Mouse (Mus musculus) kidney, embryonic 16.5 days (tissue): ENCODE measurements around the gene Nkapd1. TPM values are rescaled to one million over a fixed set of nuclear protein-coding genes. Genes with fewer than 3 reads are reported as not detected.
"Not testable (repeated sequence)": the region's sequence is repeated elsewhere in the genome, so short reads cannot be mapped to it uniquely, and the experiment has no call there.

ENCODE experiments used
- ATAC-seq: fragments of 200-750 bp; cut with Nextera tagmentation; 2 replicates; pipeline ENCODE4 v1.8.0; 2017; ENCODE audit warnings: moderate TSS enrichment; ENCODE audit not compliant: low FRiP score, low TSS enrichment
- H3K27ac ChIP-seq: fragments of 300-500 bp; sonication (generic); 2 replicates; pipeline ENCODE4 v1.5.1; 2014; ENCODE audit warnings: low read length
- H3K27me3 ChIP-seq: fragments of 300-500 bp; sonication (generic); 2 replicates; pipeline ENCODE4 v1.6.1; 2014; ENCODE audit warnings: low read length, control low read depth, mixed read lengths; ENCODE audit not compliant: insufficient read depth
- H3K36me3 ChIP-seq: fragments of 300-500 bp; sonication (generic); 2 replicates; pipeline ENCODE4 v1.6.1; 2014; ENCODE audit warnings: low read length, control low read depth, mixed read lengths; ENCODE audit not compliant: insufficient read depth
- H3K4me1 ChIP-seq: fragments of 300-500 bp; sonication (generic); 2 replicates; pipeline ENCODE4 v1.6.1; 2014; ENCODE audit warnings: low read length, control low read depth, mixed read lengths; ENCODE audit not compliant: insufficient read depth
- H3K4me2 ChIP-seq: fragments of 300-500 bp; sonication (generic); replicated peaks from 2 replicates; pipeline ENCODE4 v1.6.1; 2014; ENCODE audit warnings: low read depth, low read length
- H3K4me3 ChIP-seq: fragments of 300-500 bp; sonication (generic); 2 replicates; pipeline ENCODE4 v1.5.1; 2014; ENCODE audit warnings: mild to moderate bottlenecking, low read length
- H3K9ac ChIP-seq: fragments of 300-500 bp; sonication (generic); replicated peaks from 2 replicates; pipeline ENCODE4 v1.6.1; 2014; ENCODE audit warnings: low read length
- H3K9me3 ChIP-seq: fragments of 300-500 bp; sonication (generic); 2 replicates; pipeline ENCODE4 v1.6.1; 2016; ENCODE audit warnings: low read length, control low read depth
- WGBS: fragments of 180-500 bp; shearing (Covaris S2); extraction: QIAGEN DNeasy Blood & Tissue Kit; methylation state at CpG from one replicate; pipeline ENCODE4 v1.1.7; 2014; 5-methylcytosine and 5-hydroxymethylcytosine counted together
- polyA plus RNA-seq: library from polyadenylated mRNA; unstranded; fragments of >200 nt; fragmentation: Nextera tagmentation; extraction: Ambion mirVana; gene quantifications from 2 replicates; pipeline ENCODE4 v1.2.1, GENCODE M21; 2015

The Nkapd1 gene
- polyA plus RNA-seq, 1 experiment from 2014 or later, result 17.0 TPM

DNA sequence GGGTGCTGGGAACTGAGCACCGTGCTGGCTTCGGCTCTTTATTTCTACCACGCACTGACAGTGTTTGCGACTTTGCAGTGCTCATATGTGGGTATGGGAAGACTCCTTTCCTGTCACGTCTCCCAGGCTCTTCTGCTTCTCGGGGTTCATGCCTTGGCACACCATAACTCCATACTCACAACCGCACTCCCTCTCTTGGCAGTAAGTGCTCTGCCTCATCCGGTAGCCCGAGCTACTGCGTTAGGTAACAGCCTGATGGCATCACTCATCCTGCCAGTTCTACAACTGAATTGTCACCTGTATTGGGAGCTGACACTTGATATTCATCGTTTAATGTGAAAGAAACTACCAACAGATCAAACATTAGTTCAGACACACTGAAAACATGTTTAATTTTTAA, 17.0 kb upstream of the Nkapd1 start:
- Histone ChIP-seq H3K27ac (no peak overlapping the region), H3K27me3 (no peaks in the 10 kb centered on the region), H3K4me2 (no peak overlapping the region), H3K36me3 (peaks cover 42% of the 10 kb centered on the region), H3K9ac (no peak overlapping the region), H3K4me1 (no peaks in the 10 kb centered on the region), H3K9me3 (no peaks in the 10 kb centered on the region), H3K4me3 (no peak overlapping the region)
- 93% methylated on average over 11 of the region's 11 CpGs for WGBS
- no peak for ATAC-seq

DNA sequence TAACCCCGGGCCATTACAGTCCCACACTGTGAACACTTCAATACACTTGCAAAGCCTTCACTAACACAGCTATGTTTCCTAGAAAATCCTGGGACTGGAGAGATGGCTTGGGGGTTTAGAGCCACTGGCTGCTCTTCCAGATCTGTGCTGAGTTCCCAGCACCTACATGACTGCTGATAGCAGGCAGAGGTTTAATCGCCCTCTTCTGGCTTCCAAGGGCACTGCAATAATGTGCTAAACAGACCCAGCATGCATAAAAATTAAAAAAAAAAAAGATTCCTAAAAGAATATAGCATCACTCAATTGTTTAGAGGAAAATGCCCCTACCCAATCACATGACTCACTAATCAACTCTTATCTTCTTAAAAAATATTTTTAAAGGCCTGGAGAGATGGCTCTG, 15.8 kb upstream of the Nkapd1 start:
- Histone ChIP-seq H3K4me3 (no peak overlapping the region), H3K4me1 (no peaks in the 10 kb centered on the region)
- WGBS, result 64% methylated on average over 2 of the region's 2 CpGs

DNA sequence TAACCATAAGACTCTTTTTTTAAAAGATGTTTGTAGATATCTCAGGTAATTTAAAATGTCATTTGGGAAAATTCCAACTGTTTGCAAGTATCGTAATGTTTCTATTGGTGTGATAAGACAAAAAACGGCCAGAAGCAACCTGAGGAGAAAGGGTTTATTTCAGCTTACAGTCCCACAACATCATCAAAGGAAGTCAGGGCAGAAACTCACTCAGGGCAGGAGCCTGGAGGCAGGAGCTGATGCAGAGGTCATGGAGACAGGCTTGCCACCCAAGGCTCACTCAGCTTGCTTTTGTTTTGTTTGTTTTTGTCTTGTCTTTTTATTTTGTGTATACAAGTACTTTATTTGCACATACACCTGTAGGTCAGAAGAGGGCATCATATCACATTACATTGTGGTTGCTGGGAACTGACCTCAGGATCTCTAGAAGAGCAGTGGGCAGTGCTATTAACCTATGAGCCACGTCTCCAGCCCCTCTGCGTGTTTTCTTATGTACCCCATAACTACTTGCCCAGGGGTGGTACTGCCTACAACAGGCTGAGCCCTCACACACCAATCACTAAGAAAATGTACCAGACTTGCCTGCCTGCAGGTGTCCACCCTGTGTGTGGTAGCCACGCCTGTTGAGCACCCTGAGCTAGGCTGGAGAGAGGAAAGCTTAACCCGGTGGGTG, 14.9 kb upstream of the Nkapd1 start:
- no peak for ATAC-seq
- Histone ChIP-seq H3K4me1 (no peaks in the 10 kb centered on the region), H3K27ac (no peak overlapping the region), H3K36me3 (peaks cover 29% of the 10 kb centered on the region), H3K27me3 (no peaks in the 10 kb centered on the region), H3K9me3 (no peaks in the 10 kb centered on the region), H3K4me3 (no peak overlapping the region), H3K9ac (no peak overlapping the region), H3K4me2 (no peak overlapping the region)
- WGBS, result 87% methylated on average over 6 of the region's 6 CpGs

More for the DNA sequence above, 15.8 kb upstream of the Nkapd1 start:
- ATAC-seq, result no peak
- Histone ChIP-seq H3K36me3 (peaks cover 35% of the 10 kb centered on the region), H3K9ac (no peak overlapping the region), H3K27ac (no peak overlapping the region), H3K9me3 (no peaks in the 10 kb centered on the region), H3K27me3 (no peaks in the 10 kb centered on the region), H3K4me2 (no peak overlapping the region)

DNA sequence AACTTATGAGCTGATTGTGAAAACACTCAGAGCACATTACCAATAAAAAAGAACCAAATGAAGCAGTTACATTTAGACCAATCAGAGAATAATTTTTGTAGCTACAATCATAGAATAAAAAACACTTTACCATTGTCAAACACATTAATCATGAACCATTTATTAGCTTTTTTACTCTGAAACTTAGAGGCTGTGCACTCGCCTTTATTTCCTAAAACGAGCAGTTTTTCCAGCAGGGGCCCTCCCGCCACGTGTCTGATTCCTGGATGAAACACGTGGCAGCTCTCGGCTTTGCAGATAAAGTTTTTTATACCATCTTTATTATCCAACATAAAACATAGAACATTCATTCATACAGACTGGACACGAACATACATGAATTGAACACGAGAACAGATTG, 13.6 kb upstream of the Nkapd1 start:
- H3K27ac ChIP-seq, H3K27me3 ChIP-seq, H3K4me1 ChIP-seq, H3K4me2 ChIP-seq, H3K4me3 ChIP-seq, ATAC-seq, H3K9ac ChIP-seq, H3K9me3 ChIP-seq: not testable (repeated sequence)
- H3K36me3 ChIP-seq, result peaks cover 22% of the 10 kb centered on the region
- 91% methylated on average over 6 of the region's 8 CpGs for WGBS

DNA sequence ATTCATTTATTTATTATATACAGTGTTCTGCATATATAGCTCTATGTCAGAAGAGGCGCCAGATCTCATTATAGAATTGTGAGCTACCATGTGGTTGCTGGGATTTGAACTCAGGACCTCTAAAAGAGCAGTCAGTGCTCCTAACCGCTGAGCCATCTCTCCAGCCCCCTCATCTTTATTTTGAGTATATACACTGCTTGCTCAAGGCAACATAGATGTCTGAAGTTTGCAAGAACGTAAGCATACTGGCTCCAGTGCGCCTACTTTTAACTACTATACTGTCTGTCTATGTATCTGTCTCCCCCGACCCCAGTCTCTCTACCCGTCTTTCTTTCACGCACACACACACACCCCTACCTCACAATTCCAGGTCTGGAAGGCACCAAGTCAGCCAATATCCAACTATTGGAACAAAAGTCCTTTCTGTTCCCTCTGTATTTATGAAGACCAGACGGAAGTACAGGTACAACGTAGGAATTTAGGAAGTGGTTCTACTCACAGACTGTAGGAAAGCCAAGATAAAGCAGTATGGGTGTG, 598 bp upstream of the Nkapd1 start:
- peaks cover 19% of the 10 kb centered on the region for H3K36me3 ChIP-seq
- ATAC-seq, result no peak
- H3K9ac ChIP-seq, result no peak overlapping the region
- no peak overlapping the region for H3K27ac ChIP-seq
- H3K4me2 ChIP-seq, result peak overlapping the region; percentile 68
- WGBS, result 59% methylated on average over 9 of the region's 9 CpGs
- no peaks in the 10 kb centered on the region for H3K9me3 ChIP-seq
- peak overlapping the region; percentile 100 for H3K4me3 ChIP-seq
- no peaks in the 10 kb centered on the region for H3K27me3 ChIP-seq
- H3K4me1 ChIP-seq, result peaks cover 9% of the 10 kb centered on the region

DNA sequence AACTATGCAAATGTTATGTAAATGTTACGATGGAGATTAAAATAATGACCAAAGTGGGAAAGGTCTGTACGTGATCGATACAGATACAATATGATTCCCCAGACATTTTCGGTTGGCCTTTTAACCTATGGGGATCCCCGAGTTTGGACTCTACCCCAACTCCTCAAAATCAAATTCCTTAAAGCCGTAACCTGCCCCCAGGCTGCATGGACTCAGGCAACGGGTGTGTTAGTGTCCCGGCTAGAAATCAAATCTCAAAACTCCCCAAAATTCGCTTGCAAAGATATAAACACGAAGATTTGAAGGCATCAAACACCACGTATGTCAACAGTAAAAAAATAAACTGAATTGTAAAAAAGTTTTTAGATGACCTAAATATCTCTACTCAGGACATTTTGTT, 1.1 kb downstream of the Nkapd1 start:
- Histone ChIP-seq H3K4me3 (peak overlapping the region; percentile 100), H3K27me3 (no peaks in the 10 kb centered on the region), H3K27ac (peak overlapping the region; percentile 97), H3K9ac (peak overlapping the region; percentile 98), H3K4me1 (peaks cover 9% of the 10 kb centered on the region), H3K9me3 (no peaks in the 10 kb centered on the region), H3K36me3 (peaks cover 28% of the 10 kb centered on the region), H3K4me2 (peak overlapping the region; percentile 68)
- 33% methylated on average over 11 of the region's 11 CpGs for WGBS
- ATAC-seq, result no peak

DNA sequence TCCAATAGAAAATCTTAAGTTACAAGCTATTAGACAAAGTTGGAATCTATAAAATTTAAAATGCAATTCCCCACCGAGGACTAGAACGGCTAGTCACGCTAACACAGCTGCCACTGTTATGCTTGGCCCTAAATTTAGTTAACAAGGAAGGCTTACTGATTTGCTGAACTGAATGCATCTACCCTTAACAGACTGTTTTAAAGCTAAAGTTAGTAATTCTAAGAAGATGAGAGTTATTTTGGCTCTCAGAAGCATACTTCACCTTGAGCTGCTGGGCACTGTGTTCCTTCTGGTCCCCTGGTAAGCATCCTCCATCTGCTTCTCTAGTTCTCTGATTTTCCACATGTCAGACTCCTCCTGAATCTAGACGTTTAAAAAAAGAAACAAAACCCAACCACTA, 5.1 kb downstream of the Nkapd1 start:
- Histone ChIP-seq H3K9ac (no peak overlapping the region), H3K36me3 (peaks cover 55% of the 10 kb centered on the region), H3K27me3 (no peaks in the 10 kb centered on the region), H3K4me1 (peaks cover 9% of the 10 kb centered on the region), H3K27ac (no peak overlapping the region), H3K4me2 (no peak overlapping the region), H3K4me3 (no peak overlapping the region), H3K9me3 (no peaks in the 10 kb centered on the region)
- WGBS, result 83% methylated on average over 4 of the region's 4 CpGs
- ATAC-seq, result no peak

DNA sequence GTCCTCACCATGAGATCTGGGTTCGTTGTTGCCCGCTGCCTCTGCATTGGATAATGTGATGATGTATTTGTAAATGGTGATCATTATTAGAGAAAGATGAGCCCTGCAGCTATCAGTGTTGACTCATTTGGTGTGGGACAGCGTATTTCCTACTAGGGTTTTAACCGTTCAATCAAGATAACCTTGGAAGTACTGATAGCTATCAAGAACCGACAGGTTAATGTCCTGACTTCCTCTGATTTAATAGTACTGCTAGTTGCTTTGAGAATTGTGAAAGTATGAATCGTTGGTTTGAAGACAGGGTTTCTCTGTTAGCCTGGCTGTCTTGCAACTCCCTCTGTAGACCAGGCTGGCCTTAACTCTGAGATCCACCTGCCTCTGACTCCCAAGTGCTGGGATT, 12.9 kb downstream of the Nkapd1 start:
- peak overlapping the region; percentile 92 for H3K27ac ChIP-seq
- WGBS, result under 1% methylated on average over 6 of the region's 6 CpGs
- peaks cover 32% of the 10 kb centered on the region; the same call in 1 of the 2 replicates for H3K36me3 ChIP-seq
- no peaks in the 10 kb centered on the region for H3K27me3 ChIP-seq
- no peaks in the 10 kb centered on the region for H3K9me3 ChIP-seq
- no peak; the same call in 1 of the 2 replicates for ATAC-seq
- H3K4me2 ChIP-seq, result peak overlapping the region; percentile 94
- peak overlapping the region; percentile 93 for H3K9ac ChIP-seq
- peaks cover 19% of the 10 kb centered on the region for H3K4me1 ChIP-seq
- H3K4me3 ChIP-seq, result peak overlapping the region; percentile 93

DNA sequence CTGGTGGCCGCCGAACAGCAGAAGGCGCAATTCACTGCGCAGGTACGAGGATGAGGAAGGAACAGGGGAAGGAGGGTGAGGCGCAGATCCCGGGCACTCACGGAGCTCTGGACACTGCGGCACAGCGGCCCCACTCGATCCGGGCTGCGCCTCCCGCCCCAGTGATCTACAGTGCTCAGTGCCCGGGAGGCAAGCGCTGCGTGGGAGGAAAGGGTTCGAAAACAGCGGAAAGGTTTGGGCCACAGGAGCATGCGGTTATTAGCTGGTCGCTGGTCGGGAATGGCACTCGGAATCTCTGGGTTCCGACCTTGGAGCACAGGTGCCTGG, 13.3 kb downstream of the Nkapd1 start:
- ATAC-seq, result peak; percentile 92
- WGBS, result under 1% methylated on average over 24 of the region's 24 CpGs
- H3K36me3 ChIP-seq, result peaks cover 34% of the 10 kb centered on the region; the same call in 1 of the 2 replicates
- H3K4me1 ChIP-seq, result peaks cover 19% of the 10 kb centered on the region
- H3K27me3 ChIP-seq, result no peaks in the 10 kb centered on the region
- H3K4me2 ChIP-seq, result peak overlapping the region; percentile 94
- H3K9me3 ChIP-seq, result no peaks in the 10 kb centered on the region
- peak overlapping the region; percentile 93 for H3K4me3 ChIP-seq
- peak overlapping the region; percentile 92 for H3K27ac ChIP-seq
- peak overlapping the region; percentile 93 for H3K9ac ChIP-seq

DNA sequence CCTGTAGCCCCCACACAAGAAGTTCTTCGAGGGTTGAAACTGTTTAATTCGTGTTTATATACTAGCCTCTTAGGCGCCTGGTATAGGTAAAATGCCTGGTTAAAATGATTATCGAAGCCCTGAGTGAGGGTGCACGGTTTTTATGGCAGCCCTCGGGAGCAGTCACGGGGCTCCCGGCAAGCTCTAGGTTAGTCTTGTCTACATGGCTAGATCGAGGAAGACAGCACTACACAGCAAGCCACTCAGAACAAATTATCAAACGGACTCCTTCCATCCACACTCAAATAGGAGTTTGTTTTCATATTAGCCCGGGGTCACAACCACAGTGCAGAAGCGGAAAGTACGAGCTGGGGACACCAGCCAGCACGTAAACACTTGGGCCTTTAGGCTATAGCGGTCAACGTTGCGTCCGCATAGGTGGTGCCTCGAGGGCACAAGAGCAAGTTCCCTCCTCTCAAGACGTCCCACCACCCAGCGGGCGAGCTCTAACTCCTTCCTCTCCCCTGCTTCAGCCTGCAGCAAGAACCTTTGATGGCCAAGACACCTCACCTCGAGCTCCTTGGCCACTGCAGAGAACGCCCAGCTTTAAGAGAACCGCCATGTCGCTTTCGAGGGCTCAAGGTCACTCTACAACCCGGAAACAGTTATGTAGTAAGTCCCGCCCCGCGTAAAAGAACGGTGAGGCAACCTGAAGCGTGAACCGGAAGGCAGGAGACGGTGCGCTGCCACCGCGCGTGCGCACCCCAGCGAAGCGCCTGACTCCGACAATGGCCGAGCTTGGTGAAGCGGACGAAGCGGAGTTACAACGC, 13.9 kb downstream of the Nkapd1 start, which contains the start of the genes Sdhd and Timm8b:
Gene Sdhd (minus strand): TSS at position 624 of the 809 bp plus-strand sequence.
Gene Timm8b (plus strand): TSS at position 722 of the 809 bp plus-strand sequence.
- Histone ChIP-seq H3K36me3 (peaks cover 35% of the 10 kb centered on the region), H3K9me3 (no peaks in the 10 kb centered on the region), H3K27me3 (no peaks in the 10 kb centered on the region), H3K4me2 (peak within 1 kb of the TSS; percentile 94), H3K9ac (peak within 1 kb of the TSS; percentile 93), H3K4me3 (peak within 1 kb of the TSS; percentile 93), H3K4me1 (peaks cover 19% of the 10 kb centered on the region), H3K27ac (peak within 1 kb of the TSS; percentile 92)
- ATAC-seq, result peak; percentile 99
- whole genome bisulfite sequencing, result under 1% methylated on average over 48 of the region's 48 CpGs
